Mouse (Mus musculus) thymus, adult 2 months (tissue): ENCODE measurements at regions not wholly inside any gene's neighbourhood (a gene's known extent, or its start where the extent isn't known, plus 50 kb on each side); places are given as distances from the start of the nearest gene placed in this dataset.

Source experiments
- CTCF ChIP-seq: fragments of 200-500 bp; IDR thresholded peaks from 2 replicates; pipeline ENCODE4 v1.5.1; 2012; ENCODE audit warnings: mild to moderate bottlenecking, control low read depth, low read length, moderate library complexity, borderline replicate concordance; ENCODE audit not compliant: control insufficient read depth, poor library complexity, insufficient read depth; ENCODE audit errors: extremely low read depth
- POLR2A ChIP-seq: fragments of 200-500 bp; IDR thresholded peaks from 2 replicates; pipeline ENCODE4 v1.6.1; 2012; ENCODE audit warnings: mild to moderate bottlenecking, low read length, control low read depth, moderate library complexity; ENCODE audit not compliant: control insufficient read depth, poor library complexity, insufficient read depth; ENCODE audit errors: extremely low read depth

DNA sequence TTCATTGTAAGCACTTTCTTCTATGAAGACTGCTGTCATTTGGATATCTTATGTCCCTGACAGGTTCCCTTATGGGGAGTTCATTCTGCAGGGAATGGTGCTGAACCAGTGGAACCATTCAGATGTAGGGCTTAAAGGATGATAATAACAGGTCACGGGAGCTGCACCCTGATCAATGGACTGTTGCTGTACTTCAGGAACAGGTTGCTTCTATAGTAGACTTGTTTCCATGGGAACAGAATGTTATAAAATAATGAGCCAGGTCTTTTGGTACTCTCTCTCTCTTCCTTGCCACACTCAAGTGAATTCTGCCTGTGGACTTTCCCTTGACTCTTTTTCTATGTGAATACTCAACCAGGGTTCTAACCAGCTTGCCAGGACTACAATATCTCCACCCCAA, 196.9 kb upstream of the Chrm3 start:
- TF ChIP-seq POLR2A, result no peak
- no peak for TF ChIP-seq CTCF
